Mouse (Mus musculus) hindbrain, embryonic 11.5 days (tissue): ENCODE measurements around the gene Map6. TPM values are rescaled to one million over a fixed set of nuclear protein-coding genes. Genes with fewer than 3 reads are reported as not detected.
"Not testable (repeated sequence)": the region's sequence is repeated elsewhere in the genome, so short reads cannot be mapped to it uniquely, and the experiment has no call there.

ENCODE experiments used
- ATAC-seq: fragments of 200-750 bp; cut with Nextera tagmentation; 2 replicates; pipeline ENCODE4 v1.8.0; 2017; ENCODE audit warnings: mild to moderate bottlenecking, moderate TSS enrichment, moderate library complexity; ENCODE audit not compliant: low FRiP score
- DNase-seq: peaks from one replicate; pipeline ENCODE4 v3.0.0-alpha.2; 2015; ENCODE audit warnings: low spot score
- H3K27ac ChIP-seq: fragments of 300-500 bp; sonication (generic); 2 replicates; pipeline ENCODE4 v1.5.1; 2014; ENCODE audit warnings: mild to moderate bottlenecking, low read depth, low read length
- H3K27me3 ChIP-seq: fragments of 300-500 bp; sonication (generic); 2 replicates; pipeline ENCODE4 v1.6.1; 2014; ENCODE audit warnings: mild to moderate bottlenecking, low read length, moderate library complexity, mixed read lengths; ENCODE audit not compliant: control insufficient read depth, insufficient read depth
- H3K36me3 ChIP-seq: fragments of 300-500 bp; sonication (generic); 2 replicates; pipeline ENCODE4 v1.6.1; 2014; ENCODE audit warnings: mild to moderate bottlenecking, low read length, moderate library complexity, mixed read lengths; ENCODE audit not compliant: control insufficient read depth, insufficient read depth
- H3K4me1 ChIP-seq: fragments of 300-500 bp; sonication (generic); replicated peaks from 2 replicates; pipeline ENCODE4 v1.6.1; 2014; ENCODE audit warnings: low read length, mixed read lengths; ENCODE audit not compliant: control insufficient read depth, insufficient read depth
- H3K4me2 ChIP-seq: fragments of 300-500 bp; sonication (generic); replicated peaks from 2 replicates; pipeline ENCODE4 v1.6.1; 2014; ENCODE audit warnings: mild to moderate bottlenecking, low read depth, low read length
- H3K4me3 ChIP-seq: fragments of 300-500 bp; sonication (generic); 2 replicates; pipeline ENCODE4 v1.5.1; 2014; ENCODE audit warnings: low read depth, low read length
- H3K9ac ChIP-seq: fragments of 300-500 bp; sonication (generic); 2 replicates; pipeline ENCODE4 v1.6.1; 2014; ENCODE audit warnings: low read depth, low read length
- H3K9me3 ChIP-seq: fragments of 300-500 bp; sonication (generic); 2 replicates; pipeline ENCODE4 v1.6.1; 2016; ENCODE audit warnings: low read length; ENCODE audit not compliant: control insufficient read depth
- WGBS: fragments of 180-500 bp; shearing (Covaris S2); extraction: QIAGEN DNeasy Blood & Tissue Kit; methylation state at CpG from one replicate; pipeline ENCODE4 v1.1.7; 2014; 5-methylcytosine and 5-hydroxymethylcytosine counted together
- polyA plus RNA-seq: library from polyadenylated mRNA; unstranded; fragments of >200 nt; fragmentation: Nextera tagmentation; extraction: Ambion mirVana; gene quantifications from 2 replicates; pipeline ENCODE4 v1.2.1, GENCODE M21; 2014

The Map6 gene
- polyA plus RNA-seq, 1 experiment from 2014 or later: 49.6 TPM

DNA sequence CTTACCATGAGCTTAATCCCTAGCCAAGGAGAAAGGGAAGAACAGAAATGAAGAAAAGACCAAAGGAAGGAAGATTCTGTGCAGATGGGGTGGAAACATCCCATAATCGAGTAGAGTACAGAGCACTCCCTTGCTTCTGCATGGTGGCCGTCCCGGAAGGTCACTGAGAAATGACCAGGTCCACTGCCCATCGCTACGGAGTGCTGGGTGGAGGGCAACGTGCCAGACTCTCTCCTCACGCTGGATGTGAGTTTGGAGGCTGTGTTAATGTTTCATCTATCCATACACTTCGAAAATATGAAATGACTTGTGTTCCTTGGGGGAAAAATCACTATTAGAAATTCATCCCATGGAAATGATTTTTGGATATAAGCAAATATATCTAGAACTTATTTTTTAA lies 91.1 kb downstream of the Map6 start:
- Histone ChIP-seq H3K27me3 (no peaks in the 10 kb centered on the region), H3K9ac (no peak overlapping the region), H3K27ac (no peak overlapping the region), H3K36me3 (no peaks in the 10 kb centered on the region), H3K9me3 (no peaks in the 10 kb centered on the region), H3K4me1 (peaks cover 24% of the 10 kb centered on the region), H3K4me2 (no peak overlapping the region), H3K4me3 (no peak overlapping the region)
- DNase-seq: no peak
- WGBS: 93% methylated on average over 8 of the region's 8 CpGs
- no peak for ATAC-seq

DNA sequence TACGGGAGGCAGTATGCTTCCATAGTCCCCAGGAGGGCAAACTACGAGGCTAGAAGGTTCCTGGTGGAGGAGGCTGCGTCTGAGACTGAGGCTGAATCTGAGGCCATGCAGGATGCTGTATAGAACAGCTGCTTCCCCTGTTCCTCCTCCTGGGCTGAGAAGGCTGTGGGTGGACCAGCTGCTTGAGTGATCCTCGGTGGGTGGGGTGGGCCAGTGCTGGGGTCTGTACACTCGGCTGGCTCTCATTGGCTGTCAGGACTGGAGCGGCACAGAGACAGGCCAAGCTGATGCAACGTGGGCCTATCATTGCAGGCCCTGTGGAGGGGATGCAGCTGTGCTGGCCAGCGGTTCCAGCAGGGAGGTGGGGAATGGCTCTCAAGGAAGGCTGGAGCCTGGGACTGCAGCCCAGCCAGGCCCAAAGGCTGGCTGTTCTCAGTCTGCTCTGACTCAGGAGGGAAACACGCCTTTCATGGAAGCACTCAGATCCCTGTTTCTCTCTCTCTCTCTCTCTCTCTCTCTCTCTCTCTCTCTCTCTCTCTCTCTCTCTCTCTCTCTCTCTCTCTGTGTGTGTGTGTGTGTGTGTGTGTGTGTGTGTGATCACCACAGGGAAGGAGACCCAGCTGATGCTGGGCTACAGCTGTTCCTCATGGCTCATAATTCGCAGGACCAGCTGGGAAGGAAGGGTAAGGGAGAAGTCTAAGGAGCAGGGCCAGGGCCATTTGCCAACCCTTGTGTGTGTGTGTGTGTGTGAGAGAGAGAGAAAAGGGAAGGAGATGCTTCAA lies 93.0 kb downstream of the Map6 start:
- H3K27ac ChIP-seq: peak overlapping the region; percentile 97
- ATAC-seq: peak; percentile 96
- H3K4me1 ChIP-seq: peaks cover 21% of the 10 kb centered on the region
- H3K27me3 ChIP-seq: no peaks in the 10 kb centered on the region
- H3K4me2 ChIP-seq: 0 out of 2 replicates have a peak overlapping the region, but pooled peaks have one; percentile 5
- peak overlapping the region; percentile 49; the same call in 1 of the 2 replicates for H3K9ac ChIP-seq
- DNase-seq: peak; percentile 84
- H3K9me3 ChIP-seq: no peaks in the 10 kb centered on the region
- no peak overlapping the region for H3K4me3 ChIP-seq
- 6% methylated on average over 10 of the region's 10 CpGs for WGBS
- no peaks in the 10 kb centered on the region for H3K36me3 ChIP-seq

DNA sequence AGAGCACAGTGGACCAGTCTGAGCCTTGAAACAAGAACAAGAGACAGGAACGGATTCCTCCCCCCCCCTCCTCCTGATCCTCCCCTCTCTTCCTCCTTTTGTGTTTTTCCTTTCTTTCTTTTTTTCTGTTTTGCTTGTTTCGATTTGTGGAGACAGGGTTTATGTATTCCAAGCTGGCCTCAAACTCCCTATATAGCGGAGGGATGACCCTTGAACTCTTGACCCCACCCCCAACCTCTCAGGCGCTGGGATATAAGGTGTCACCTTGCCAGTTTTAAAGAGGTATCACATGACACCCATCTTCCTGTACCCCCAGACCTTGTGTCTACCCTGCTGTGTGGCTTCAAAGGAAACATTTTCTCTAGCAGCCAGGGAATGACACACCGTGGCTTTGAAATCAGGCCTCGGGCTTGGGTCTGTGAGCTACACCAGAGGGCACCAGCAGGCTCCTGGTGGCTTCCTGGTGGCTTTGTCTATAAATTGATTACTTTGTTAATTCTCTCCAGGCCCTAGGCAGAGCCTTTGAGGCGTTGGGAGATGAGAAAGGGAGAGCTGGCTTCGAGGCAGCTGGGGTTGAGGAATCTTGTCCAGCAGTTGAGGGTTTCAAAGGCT lies 93.7 kb downstream of the Map6 start:
- no peak for ATAC-seq

DNA sequence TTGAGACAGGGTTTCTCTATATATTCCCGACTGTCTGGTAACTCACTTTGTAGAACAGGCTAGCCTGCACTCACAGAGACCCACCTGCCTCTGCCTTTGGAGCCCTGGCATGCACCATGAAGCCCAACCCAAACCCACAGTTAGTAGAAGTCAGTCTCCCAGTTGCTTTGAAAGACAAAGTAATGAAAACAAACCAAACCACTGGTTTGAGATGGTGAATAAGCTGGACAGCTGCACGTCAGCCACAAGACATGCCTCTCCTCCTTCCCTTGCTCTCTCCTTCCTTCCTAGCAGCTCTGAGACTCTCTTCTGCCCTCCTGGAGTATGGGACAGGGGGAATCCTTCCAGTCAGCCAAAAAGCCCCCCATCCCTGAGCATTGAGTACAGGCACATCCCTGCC lies 94.9 kb downstream of the Map6 start:
- no peak for ATAC-seq
- DNase-seq: no peak
- Histone ChIP-seq H3K4me2 (no peak overlapping the region), H3K4me1 (peaks cover 5% of the 10 kb centered on the region), H3K27ac (0 out of 2 replicates have a peak overlapping the region, but pooled peaks have one; percentile 24), H3K27me3 (no peaks in the 10 kb centered on the region), H3K9me3 (no peaks in the 10 kb centered on the region), H3K9ac (no peak overlapping the region), H3K4me3 (no peak overlapping the region), H3K36me3 (no peaks in the 10 kb centered on the region)
- 86% methylated on average over 2 of the region's 2 CpGs for WGBS

More for the DNA sequence above, 93.7 kb downstream of the Map6 start:
- Histone ChIP-seq H3K36me3 (no peaks in the 10 kb centered on the region), H3K9me3 (no peaks in the 10 kb centered on the region), H3K9ac (peak overlapping the region; percentile 44), H3K27ac (peak overlapping the region; percentile 97), H3K27me3 (no peaks in the 10 kb centered on the region), H3K4me3 (no peak overlapping the region), H3K4me2 (0 out of 2 replicates have a peak overlapping the region, but pooled peaks have one; percentile 5), H3K4me1 (peaks cover 17% of the 10 kb centered on the region)
- DNase-seq: peak; percentile 39
- 16% methylated on average over 8 of the region's 8 CpGs for WGBS

DNA sequence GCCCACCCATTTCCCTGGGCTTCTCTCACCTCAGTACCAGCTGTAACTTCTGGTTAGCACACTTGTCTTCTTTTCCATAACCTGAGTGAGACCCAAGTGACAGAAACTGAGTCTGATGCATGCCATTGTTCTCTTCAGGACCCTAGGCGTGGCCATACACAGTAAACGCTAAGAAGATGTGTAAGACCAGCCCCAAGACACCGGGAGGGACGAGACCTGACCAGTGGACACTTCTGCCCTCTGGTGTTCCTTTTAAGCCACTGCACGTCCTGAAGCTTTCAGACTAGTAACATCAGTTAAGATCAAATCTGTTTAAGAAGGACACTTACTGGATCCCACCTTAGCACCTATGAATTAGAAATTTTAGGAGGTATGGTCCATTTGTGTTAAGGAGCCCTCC lies 97.8 kb downstream of the Map6 start:
- ATAC-seq (peak; percentile 44; the same call in 1 of the 2 replicates), DNase-seq (peak; percentile 86)
- Histone ChIP-seq H3K4me2 (no peak overlapping the region), H3K36me3 (no peaks in the 10 kb centered on the region), H3K9ac (peak overlapping the region; percentile 15; the same call in 1 of the 2 replicates), H3K27ac (no peak overlapping the region), H3K4me1 (no peaks in the 10 kb centered on the region; the same call in none of the 2 replicates), H3K9me3 (no peaks in the 10 kb centered on the region), H3K27me3 (no peaks in the 10 kb centered on the region), H3K4me3 (no peak overlapping the region)
- WGBS: 1% methylated on average over 5 of the region's 5 CpGs

DNA sequence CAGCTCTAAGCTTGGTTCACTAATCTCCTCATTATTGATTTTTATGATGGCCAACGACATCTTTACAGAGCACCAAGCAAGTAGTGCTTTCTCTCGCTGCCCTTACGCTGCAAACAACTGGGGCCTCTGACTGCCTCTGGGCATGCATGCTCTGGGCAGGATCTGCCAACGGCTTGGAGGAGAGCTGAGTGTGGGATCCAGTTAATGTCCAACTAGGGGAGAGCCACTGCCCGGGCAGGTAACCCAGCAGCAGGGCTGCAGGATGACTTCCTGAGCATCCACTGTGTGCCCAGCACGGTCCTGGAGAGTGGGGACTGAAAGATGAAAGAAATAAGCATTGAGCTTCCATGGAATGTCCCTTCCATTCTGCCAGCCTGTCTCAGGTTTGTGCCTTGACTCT lies 99.5 kb downstream of the Map6 start:
- no peaks in the 10 kb centered on the region for H3K36me3 ChIP-seq
- no peaks in the 10 kb centered on the region for H3K27me3 ChIP-seq
- H3K9me3 ChIP-seq: no peaks in the 10 kb centered on the region
- no peaks in the 10 kb centered on the region; the same call in 1 of the 2 replicates for H3K4me1 ChIP-seq
- DNase-seq: no peak
- WGBS: 76% methylated on average over 6 of the region's 6 CpGs
- no peak overlapping the region for H3K4me3 ChIP-seq
- H3K27ac ChIP-seq: no peak overlapping the region
- no peak overlapping the region for H3K9ac ChIP-seq
- no peak overlapping the region for H3K4me2 ChIP-seq
- no peak for ATAC-seq

DNA sequence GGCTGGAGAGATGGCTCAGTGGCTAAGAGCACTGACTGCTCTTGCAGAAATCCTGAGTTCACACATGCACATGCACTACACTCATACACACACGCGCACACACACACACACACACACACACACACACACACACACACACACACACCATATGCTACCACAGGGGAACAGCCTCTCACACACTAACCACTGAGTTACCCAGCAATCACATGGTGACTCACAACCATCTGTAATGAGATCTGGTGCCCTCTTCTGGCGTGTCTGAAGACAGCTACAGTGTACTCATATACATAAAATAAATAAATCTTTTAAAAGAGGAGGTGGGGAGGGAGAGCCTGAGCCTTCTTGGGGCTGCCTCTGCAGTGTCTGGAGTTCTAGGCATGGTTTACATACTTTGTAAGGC lies 107.1 kb downstream of the Map6 start:
- not testable (repeated sequence) for H3K4me2 ChIP-seq, H3K4me3 ChIP-seq, H3K27ac ChIP-seq, DNase-seq, ATAC-seq, H3K36me3 ChIP-seq, H3K9me3 ChIP-seq, H3K4me1 ChIP-seq, H3K27me3 ChIP-seq, H3K9ac ChIP-seq
- whole genome bisulfite sequencing: 77% methylated on average over 3 of the region's 3 CpGs

DNA sequence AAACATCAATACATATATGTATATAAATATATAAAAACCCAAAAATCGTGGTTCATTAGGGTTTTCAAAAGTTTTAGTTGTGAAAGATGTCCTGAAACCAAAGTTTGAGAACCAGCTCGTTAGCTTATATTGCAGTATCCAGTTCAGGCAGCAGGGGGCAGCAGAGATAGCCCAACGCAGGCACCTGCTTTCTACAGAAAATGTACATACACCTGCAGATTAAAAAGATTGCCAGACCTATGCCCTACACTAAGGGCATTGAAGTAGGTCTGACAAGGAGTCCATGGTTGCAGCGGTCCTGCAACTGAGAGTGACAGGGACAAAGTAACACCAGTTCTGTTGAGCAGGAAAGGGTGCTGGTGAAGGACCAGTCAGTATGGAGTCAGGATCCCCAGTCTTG lies 108.2 kb downstream of the Map6 start:
- Histone ChIP-seq H3K27ac (no peak overlapping the region), H3K9ac (no peak overlapping the region), H3K9me3 (no peaks in the 10 kb centered on the region), H3K4me3 (no peak overlapping the region), H3K4me2 (no peak overlapping the region), H3K27me3 (no peaks in the 10 kb centered on the region), H3K4me1 (peaks cover 2% of the 10 kb centered on the region; the same call in 1 of the 2 replicates), H3K36me3 (no peaks in the 10 kb centered on the region)
- DNase-seq (peak; percentile 80), ATAC-seq (no peak)
- 8% methylated on average over 4 of the region's 4 CpGs for WGBS
